Mouse (Mus musculus) adrenal gland, adult 18-20 months (tissue): Measurements from ENCODE around the gene Ddx47. TPM values are rescaled to one million over a fixed set of nuclear protein-coding genes. Genes with fewer than 3 reads are reported as not detected.

Source experiments
- DNase-seq, 2 experiments: peaks; one replicate each; pipeline ENCODE4 v3.0.0; 2021 to 2022; ENCODE audit warnings: low spot score in 2 of 2
- total RNA-seq, 2 experiments: library from RNA; stranded (reverse); gene quantifications; 1 replicate in 1 of 2; 2 replicates in 1 of 2; pipeline ENCODE4 v1.2.3; 2021

Ddx47 gene
- total RNA-seq, 2 experiments from 2014 or later: 61.2 to 62.1 TPM

DNA sequence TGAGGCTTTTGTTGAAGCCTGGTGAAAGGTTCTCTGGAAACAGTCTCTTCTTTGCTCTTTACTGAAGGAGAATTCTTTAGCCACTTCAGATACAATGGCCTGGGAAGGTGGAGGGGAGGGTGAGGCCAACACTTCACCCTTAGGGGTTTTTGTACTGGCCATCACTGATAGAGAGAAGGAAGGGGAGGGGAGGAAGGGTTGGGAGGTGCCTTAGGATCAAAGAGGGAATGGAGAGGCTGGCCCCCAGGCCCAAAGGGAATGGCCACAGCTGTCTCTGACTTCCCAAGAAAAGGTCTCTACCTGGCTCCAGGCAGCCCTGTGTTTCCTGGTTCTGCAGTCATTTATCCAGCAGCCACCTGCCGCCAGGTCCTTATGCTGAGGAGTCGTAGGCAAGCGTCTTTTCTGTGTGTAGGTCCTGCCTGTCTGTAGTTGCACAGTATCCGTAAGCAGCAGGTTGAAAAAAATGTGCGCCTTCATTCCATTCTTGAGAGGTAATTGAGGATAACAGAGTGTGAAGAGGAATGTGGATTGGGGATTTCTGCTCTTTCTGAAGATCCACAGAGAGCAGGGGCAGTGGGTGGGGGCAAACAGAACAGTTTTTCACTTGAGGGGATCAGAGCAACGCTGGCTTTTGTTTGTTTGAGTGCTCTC lies 55.5 kb downstream of the Ddx47 start:
- DNase-seq: no peak

DNA sequence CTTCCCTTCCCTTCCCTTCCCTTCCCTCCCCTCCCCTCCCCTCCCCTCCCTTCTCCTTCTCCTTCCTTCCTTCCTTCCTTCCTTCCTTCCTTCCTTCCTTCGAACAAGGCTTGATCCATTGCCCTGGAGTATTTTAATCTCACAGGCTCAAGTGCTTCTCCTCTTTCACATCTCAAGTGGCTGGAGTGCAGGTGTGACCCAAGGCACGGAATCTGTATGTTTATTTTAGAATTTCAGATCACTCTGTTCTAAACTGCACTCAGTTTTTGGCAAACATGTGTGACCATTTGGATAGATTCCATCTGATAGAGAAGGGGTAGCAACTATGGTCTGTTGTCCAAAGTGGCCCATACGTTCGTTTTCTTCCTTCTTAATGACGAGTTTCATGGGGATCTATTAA lies 56.8 kb downstream of the Ddx47 start:
- no peak for DNase-seq

DNA sequence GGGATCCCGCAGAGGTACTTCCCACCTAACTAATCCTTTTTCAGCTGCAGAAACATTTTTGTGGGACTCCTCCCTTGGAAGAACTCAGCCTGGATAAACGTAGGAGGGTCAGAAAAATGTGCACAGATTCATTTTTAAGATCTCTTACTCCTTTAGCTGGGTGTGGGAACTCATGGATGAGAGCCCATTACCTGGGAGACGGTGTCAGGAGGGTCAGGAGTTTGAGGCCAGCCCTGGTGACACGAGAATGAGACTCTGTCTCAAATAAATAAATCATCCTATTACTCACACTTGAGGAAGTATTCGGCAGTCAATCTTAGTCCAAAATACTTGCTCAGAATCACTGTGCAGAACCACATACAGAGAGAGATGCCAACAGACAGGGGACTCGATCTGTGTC lies 58.4 kb downstream of the Ddx47 start:
- DNase-seq: no peak

DNA sequence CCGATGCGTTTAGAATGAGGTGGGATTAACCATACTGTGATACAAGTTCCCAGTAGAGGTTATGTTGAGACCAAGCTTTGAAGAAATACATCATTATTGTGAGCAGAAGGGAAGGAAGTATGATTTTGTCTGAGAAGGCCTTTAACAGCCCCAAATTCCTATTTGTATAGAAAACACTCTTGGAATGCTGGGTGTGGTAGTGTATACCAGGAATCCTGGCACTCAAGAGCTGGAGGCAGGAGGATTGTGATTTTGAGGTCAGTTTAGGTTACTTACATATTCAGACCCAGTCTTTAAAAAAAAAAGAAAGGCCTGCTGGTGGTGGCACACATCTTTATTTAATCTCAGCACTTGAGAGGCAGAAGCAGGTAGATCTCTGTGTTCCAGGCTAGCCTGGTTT lies 58.9 kb downstream of the Ddx47 start:
- no peak for DNase-seq

Other genes with a start within 250 kb of the Ddx47 start
- gene Dusp16, start 219.0 kb upstream of the Ddx47 start, total RNA-seq: 10 to 100 TPM; 26.1 to 33.5 TPM
- 10 to 100 TPM; 29.6 to 36.7 TPM for gene Crebl2, start 181.5 kb upstream of the Ddx47 start, total RNA-seq
- gene Gpr19, start 113.0 kb upstream of the Ddx47 start, total RNA-seq: 1 to 10 TPM; 5.3 to 6.5 TPM
- gene Cdkn1b, start 91.2 kb upstream of the Ddx47 start, total RNA-seq: 10 to 100 TPM; 30.6 to 33.0 TPM
- gene Apold1, start 29.9 kb upstream of the Ddx47 start, total RNA-seq: 10 to 100 TPM in 1 of 2 experiments, 1 to 10 TPM in 1; 3.8 to 12.2 TPM
- 1 to 10 TPM; 1.1 to 3.5 TPM for gene Gprc5a, start 54.0 kb downstream of the Ddx47 start, total RNA-seq
- gene Gprc5d, start 106.7 kb downstream of the Ddx47 start, total RNA-seq: not detected
- gene Fam234b, start 186.4 kb downstream of the Ddx47 start, total RNA-seq: 10 to 100 TPM; 14.7 to 16.9 TPM
- gene Hebp1, start 186.4 kb downstream of the Ddx47 start, total RNA-seq: 10 to 100 TPM; 17.3 to 46.7 TPM
- gene Gsg1, start 242.7 kb downstream of the Ddx47 start, total RNA-seq: not detected